Mouse (Mus musculus) CH12.LX (cell line): Measurements from ENCODE around the gene Mmel1. TPM values are rescaled to one million over a fixed set of nuclear protein-coding genes. Genes with fewer than 3 reads are reported as not detected.

Experiments used
- DNase-seq: peaks from one replicate; pipeline ENCODE4 v3.0.0-alpha.2; 2013; ENCODE audit errors: extremely low read depth
- H3K27ac ChIP-seq: 2 replicates; pipeline ENCODE4 v1.5.1; 2012; ENCODE audit warnings: low read depth, mild to moderate bottlenecking, control low read depth, moderate library complexity; ENCODE audit not compliant: insufficient read depth
- H3K27me3 ChIP-seq: replicated peaks from 2 replicates; pipeline ENCODE3; 2012; ENCODE audit warnings: inconsistent platforms
- H3K36me3 ChIP-seq, 2 experiments: replicated peaks in 1 of 2; 2 replicates each; pipeline versions ENCODE3 to v1.6.1; 2012; ENCODE audit warnings: inconsistent platforms in 1 of 2, low read length in 1 of 2, mild to moderate bottlenecking in 1 of 2, mixed read lengths in 1 of 2, moderate library complexity in 1 of 2; ENCODE audit not compliant: control insufficient read depth in 1 of 2, insufficient read depth in 1 of 2
- H3K4me1 ChIP-seq, 2 experiments: 2 replicates each; pipeline ENCODE4 v1.6.1; 2012; ENCODE audit warnings: inconsistent platforms in 1 of 2, moderate library complexity in 1 of 2; ENCODE audit not compliant: insufficient read depth in 2 of 2, control insufficient read depth in 1 of 2
- H3K4me2 ChIP-seq: 2 replicates; pipeline ENCODE4 v1.6.1; 2012; ENCODE audit warnings: low read depth, mild to moderate bottlenecking, control low read depth; ENCODE audit not compliant: poor library complexity, insufficient read depth, severe bottlenecking
- H3K4me3 ChIP-seq, 3 experiments: fragments of 150-350 bp in 1 of 3; sonication (generic) in 1 of 3; replicated peaks in 1 of 3; 2 replicates each; pipeline versions ENCODE3 to v1.5.1; 2011 to 2012; ENCODE audit warnings: low read depth in 2 of 3, low read length in 2 of 3, mild to moderate bottlenecking in 2 of 3, moderate library complexity in 2 of 3, control low read depth in 1 of 3, improper control_type of control experiment in 1 of 3, inconsistent platforms in 1 of 3, mixed read lengths in 1 of 3; ENCODE audit not compliant: poor library complexity in 1 of 3
- H3K79me2 ChIP-seq: replicated peaks from 2 replicates; pipeline ENCODE4 v1.6.1; 2012; ENCODE audit warnings: mild to moderate bottlenecking, moderate library complexity; ENCODE audit not compliant: control insufficient read depth, poor library complexity, insufficient read depth, severe bottlenecking; ENCODE audit errors: extremely low read depth
- H3K9ac ChIP-seq: 2 replicates; pipeline ENCODE4 v1.6.1; 2012; ENCODE audit warnings: low read depth, mild to moderate bottlenecking, control low read depth, moderate library complexity; ENCODE audit not compliant: insufficient read depth
- H3K9me3 ChIP-seq: replicated peaks from 2 replicates; pipeline ENCODE3; 2012; ENCODE audit warnings: low read length, inconsistent platforms, mixed read lengths
- BHLHE40 ChIP-seq: IDR thresholded peaks from 2 replicates; pipeline ENCODE4 v1.6.1; 2011; ENCODE audit warnings: mild to moderate bottlenecking, low read depth, low read length, improper control_type of control experiment
- CHD1 ChIP-seq: IDR thresholded peaks from 2 replicates; pipeline ENCODE4 v1.6.1; 2012; ENCODE audit warnings: low read depth, low read length, improper control_type of control experiment, inconsistent platforms
- CHD2 ChIP-seq: IDR thresholded peaks from 2 replicates; pipeline ENCODE4 v1.6.1; 2011; ENCODE audit warnings: low read length, improper control_type of control experiment
- CTCF ChIP-seq, 2 experiments: IDR thresholded peaks in 1 of 2; conservative IDR thresholded peaks in 1 of 2; 2 replicates each; pipeline ENCODE4 v1.5.1; 2011 to 2012; ENCODE audit warnings: low read depth in 2 of 2, low read length in 2 of 2, improper control_type of control experiment in 1 of 2, inconsistent platforms in 1 of 2, mild to moderate bottlenecking in 1 of 2, moderate library complexity in 1 of 2
- E2F4 ChIP-seq: IDR thresholded peaks from 2 replicates; pipeline ENCODE4 v1.6.1; 2011; ENCODE audit warnings: low read depth, low read length, improper control_type of control experiment; ENCODE audit not compliant: insufficient replicate concordance
- ELF1 ChIP-seq: IDR thresholded peaks from 2 replicates; pipeline ENCODE4 v1.6.1; 2014; ENCODE audit warnings: low read depth, mild to moderate bottlenecking, inconsistent platforms, low read length, improper control_type of control experiment
- EP300 ChIP-seq: IDR thresholded peaks from 2 replicates; pipeline ENCODE4 v1.6.1; 2011; ENCODE audit warnings: low read length, improper control_type of control experiment
- ETS1 ChIP-seq: conservative IDR thresholded peaks from 2 replicates; pipeline ENCODE4 v1.6.1; 2012; ENCODE audit warnings: low read depth, mild to moderate bottlenecking, inconsistent platforms, low read length, improper control_type of control experiment, moderate library complexity
- GABPA ChIP-seq: IDR thresholded peaks from 2 replicates; pipeline ENCODE4 v1.6.1; 2012; ENCODE audit warnings: low read depth, low read length, improper control_type of control experiment, inconsistent platforms; ENCODE audit not compliant: insufficient replicate concordance
- HCFC1 ChIP-seq: IDR thresholded peaks from 2 replicates; pipeline ENCODE4 v1.6.1; 2012; ENCODE audit warnings: low read depth, mild to moderate bottlenecking, inconsistent platforms, low read length, improper control_type of control experiment
- IRF4 ChIP-seq: IDR thresholded peaks from 2 replicates; pipeline ENCODE4 v1.6.1; 2014; ENCODE audit warnings: low read depth, mild to moderate bottlenecking, inconsistent platforms, low read length, improper control_type of control experiment
- JUN ChIP-seq: IDR thresholded peaks from 2 replicates; pipeline ENCODE4 v1.6.1; 2011; ENCODE audit warnings: low read depth, mild to moderate bottlenecking, low read length, improper control_type of control experiment, moderate library complexity; ENCODE audit not compliant: insufficient read depth
- JUND ChIP-seq: conservative IDR thresholded peaks from 2 replicates; pipeline ENCODE4 v1.6.1; 2011; ENCODE audit warnings: low read depth, low read length, improper control_type of control experiment
- KAT2A ChIP-seq: IDR thresholded peaks from 2 replicates; pipeline ENCODE4 v1.6.1; 2012; ENCODE audit warnings: low read length, improper control_type of control experiment, inconsistent platforms; ENCODE audit not compliant: insufficient replicate concordance
- MAFK ChIP-seq: IDR thresholded peaks from 2 replicates; pipeline ENCODE4 v1.6.1; 2011; ENCODE audit warnings: low read length, improper control_type of control experiment; ENCODE audit not compliant: insufficient replicate concordance
- MAX ChIP-seq: IDR thresholded peaks from 2 replicates; pipeline ENCODE4 v1.6.1; 2011; ENCODE audit warnings: low read length, improper control_type of control experiment
- MAZ ChIP-seq: IDR thresholded peaks from 2 replicates; pipeline ENCODE4 v1.6.1; 2012; ENCODE audit warnings: low read depth, mild to moderate bottlenecking, inconsistent platforms, low read length, improper control_type of control experiment, moderate library complexity
- MEF2A ChIP-seq: IDR thresholded peaks from 2 replicates; pipeline ENCODE4 v1.6.1; 2014; ENCODE audit warnings: low read depth, mild to moderate bottlenecking, inconsistent platforms, low read length, improper control_type of control experiment, borderline replicate concordance
- MXI1 ChIP-seq: IDR thresholded peaks from 2 replicates; pipeline ENCODE4 v1.6.1; 2011; ENCODE audit warnings: mild to moderate bottlenecking, low read depth, low read length, improper control_type of control experiment
- MYC ChIP-seq: IDR thresholded peaks from 2 replicates; pipeline ENCODE4 v1.6.1; 2011; ENCODE audit warnings: low read depth, mild to moderate bottlenecking, improper control_type of control experiment, low read length
- NELFE ChIP-seq: IDR thresholded peaks from 2 replicates; pipeline ENCODE4 v1.6.1; 2011; ENCODE audit warnings: low read depth, low read length, improper control_type of control experiment
- NRF1 ChIP-seq: IDR thresholded peaks from 2 replicates; pipeline ENCODE4 v1.6.1; 2014; ENCODE audit warnings: low read depth, mild to moderate bottlenecking, inconsistent platforms, low read length, improper control_type of control experiment, moderate library complexity
- PAX5 ChIP-seq: IDR thresholded peaks from 2 replicates; pipeline ENCODE4 v1.6.1; 2012; ENCODE audit warnings: low read length, inconsistent platforms, mixed read lengths
- POLR2A ChIP-seq: IDR thresholded peaks from 2 replicates; pipeline ENCODE4 v1.6.1; 2011; ENCODE audit warnings: low read depth, mild to moderate bottlenecking, improper control_type of control experiment, low read length
- POLR2AphosphoS2 ChIP-seq: IDR thresholded peaks from 2 replicates; pipeline ENCODE4 v1.6.1; 2011; ENCODE audit warnings: low read depth, low read length, improper control_type of control experiment
- RAD21 ChIP-seq: IDR thresholded peaks from 2 replicates; pipeline ENCODE4 v1.6.1; 2011; ENCODE audit warnings: low read depth, mild to moderate bottlenecking, low read length, improper control_type of control experiment, moderate library complexity
- RCOR1 ChIP-seq: conservative IDR thresholded peaks from 2 replicates; pipeline ENCODE4 v1.6.1; 2012; ENCODE audit warnings: low read depth, mild to moderate bottlenecking, inconsistent platforms, low read length, improper control_type of control experiment
- SIN3A ChIP-seq: IDR thresholded peaks from 2 replicates; pipeline ENCODE4 v1.6.1; 2012; ENCODE audit warnings: low read length, improper control_type of control experiment, inconsistent platforms
- SMC3 ChIP-seq: IDR thresholded peaks from 2 replicates; pipeline ENCODE4 v1.6.1; 2011; ENCODE audit warnings: low read depth, low read length, improper control_type of control experiment
- TBP ChIP-seq: conservative IDR thresholded peaks from 2 replicates; pipeline ENCODE4 v1.6.1; 2011; ENCODE audit warnings: low read depth, low read length, improper control_type of control experiment
- TCF12 ChIP-seq: IDR thresholded peaks from 2 replicates; pipeline ENCODE4 v1.6.1; 2014; ENCODE audit warnings: low read depth, mild to moderate bottlenecking, inconsistent platforms, low read length, improper control_type of control experiment
- UBTF ChIP-seq: IDR thresholded peaks from 2 replicates; pipeline ENCODE4 v1.6.1; 2012; ENCODE audit warnings: low read depth, mild to moderate bottlenecking, inconsistent platforms, low read length, improper control_type of control experiment, moderate library complexity
- USF1 ChIP-seq: IDR thresholded peaks from 2 replicates; pipeline ENCODE4 v1.6.1; 2014; ENCODE audit warnings: low read depth, mild to moderate bottlenecking, inconsistent platforms, low read length, improper control_type of control experiment
- USF2 ChIP-seq: conservative IDR thresholded peaks from 2 replicates; pipeline ENCODE4 v1.6.1; 2011; ENCODE audit warnings: low read depth, low read length, improper control_type of control experiment
- ZC3H11A ChIP-seq: IDR thresholded peaks from 2 replicates; pipeline ENCODE4 v1.6.1; 2012; ENCODE audit warnings: low read depth, mild to moderate bottlenecking, inconsistent platforms, low read length, improper control_type of control experiment
- ZKSCAN1 ChIP-seq: IDR thresholded peaks from 2 replicates; pipeline ENCODE4 v1.6.1; 2012; ENCODE audit warnings: low read depth, inconsistent platforms, low read length, improper control_type of control experiment, borderline replicate concordance
- ZMIZ1 ChIP-seq: IDR thresholded peaks from 2 replicates; pipeline ENCODE4 v1.6.1; 2012; ENCODE audit warnings: low read depth, mild to moderate bottlenecking, inconsistent platforms, low read length, improper control_type of control experiment
- ZNF384 ChIP-seq: IDR thresholded peaks from 2 replicates; pipeline ENCODE4 v1.6.1; 2012; ENCODE audit warnings: low read depth, low read length, improper control_type of control experiment, inconsistent platforms
- dilution Hi-C: fragments of 300-500 bp; cut with MboI; formaldehyde crosslinking; loops from 2 replicates; pipeline ENCODE4 v1.14.3; 2020; ENCODE audit warnings: low sequenced_read_pairs; ENCODE audit not compliant: extremely low pct_unique_long_range_greater_than_20kb, extremely low pct_ligation_motif_present
- in situ Hi-C: fragments of 300-500 bp; cut with MboI; formaldehyde crosslinking; loops from 3 replicates; pipeline ENCODE4 v1.14.3; 2019; ENCODE audit warnings: low sequenced_read_pairs, low pct_ligation_motif_present, low pct_unique_long_range_greater_than_20kb, mixed read lengths
- polyA plus RNA-seq: library from polyadenylated mRNA; unstranded; fragments of >175 nt; gene quantifications from 2 replicates; pipeline ENCODE4 v1.2.1, GENCODE M21; 2012; ENCODE audit warnings: low read depth; ENCODE audit not compliant: insufficient read length
- total RNA-seq, 2 experiments: library from RNA; depleted of rRNA; stranded (reverse); fragments of 300-350 nt in 1 of 2; fragments of >200 nt in 1 of 2; gene quantifications; 2 replicates each; pipeline ENCODE4 v1.2.3; 2012 to 2014

Gene Mmel1
- total and polyA plus RNA-seq, 3 experiments = 0.70 to 3.9 (median 2.0) TPM

DNA sequence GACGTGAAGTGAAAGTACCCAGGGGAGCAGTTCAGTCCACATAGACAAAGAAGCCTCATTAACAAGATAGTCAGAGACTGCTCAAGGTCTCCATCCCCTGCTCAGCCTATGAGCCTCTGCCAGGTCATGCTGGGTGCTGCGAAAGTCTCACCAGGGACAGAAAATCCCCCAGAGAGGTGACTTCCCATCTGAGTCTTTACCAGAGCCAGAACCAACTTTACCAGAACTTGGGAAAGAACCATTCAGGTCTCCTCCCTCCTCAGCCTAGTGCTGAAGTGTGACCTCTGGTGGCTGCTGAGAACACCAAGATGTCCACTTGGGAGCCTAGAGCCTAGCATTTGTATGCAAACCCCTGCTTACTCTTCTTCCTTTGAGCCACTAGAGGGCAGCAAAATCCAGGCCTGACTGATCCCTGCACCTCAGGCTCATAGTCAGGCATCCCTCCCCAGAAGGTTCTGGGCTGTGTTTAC is 74.8 kb downstream of the Mmel1 start:
- peaks cover 31 to 49% of the 10 kb centered on the region in 2 experiments for H3K4me1 ChIP-seq
- in situ Hi-C loops (loop anchor here (5.0 to 25.0 kb wide), 4 partner anchors 37 to 807 kb away; partner anchors contain the start of genes Trp73 and Wrap73), dilution Hi-C loops (no loop called here)
- H3K4me2 ChIP-seq = peak overlapping the region; percentile 47
- peak overlapping the region; percentile 8 to 36 (median 18) for H3K4me3 ChIP-seq
- TF ChIP-seq SIN3A = peak; percentile 72
- TF ChIP-seq CHD2 = peak; percentile 40; the same call in 1 of the 2 replicates
- TF ChIP-seq MEF2A = peak; percentile 89
- 0 out of 2 replicates have a peak, but pooled peaks have one; percentile 16 for TF ChIP-seq JUN
- peak; percentile 99 for TF ChIP-seq SMC3
- TF ChIP-seq MAZ = no peak
- no peak for TF ChIP-seq USF1
- no peak for TF ChIP-seq USF2
- no peak for TF ChIP-seq ZKSCAN1
- TF ChIP-seq ETS1 = peak; percentile 63
- TF ChIP-seq RAD21 = peak; percentile 97
- TF ChIP-seq KAT2A = 0 out of 2 replicates have a peak, but pooled peaks have one; percentile 35
- TF ChIP-seq ELF1 = 0 out of 2 replicates have a peak, but pooled peaks have one; percentile 39
- peak; percentile 86 for TF ChIP-seq ZC3H11A
- TF ChIP-seq RCOR1 = no peak
- 0 out of 2 replicates have a peak, but pooled peaks have one; percentile 15 for TF ChIP-seq CHD1
- TF ChIP-seq MYC = no peak; the same call in 1 of the 2 replicates
- TF ChIP-seq POLR2AphosphoS2 = no peak
- TF ChIP-seq EP300 = peak; percentile 69
- TF ChIP-seq NRF1 = peak; percentile 37; the same call in 1 of the 2 replicates
- TF ChIP-seq BHLHE40 = peak; percentile 52; the same call in 1 of the 2 replicates
- TF ChIP-seq JUND = peak; percentile 54
- TF ChIP-seq MXI1 = no peak; the same call in none of the 2 replicates
- TF ChIP-seq CTCF (conservative IDR thresholded peaks at IDR 0.05 in 1 of 2, IDR thresholded peaks at IDR 0.05 in 1 of 2; ENCODE audit: low read depth in 2 of 2, low read length in 2 of 2) = peak; percentile 92 to 99
- peak; percentile 49; the same call in 1 of the 2 replicates for TF ChIP-seq POLR2A
- TF ChIP-seq HCFC1 = peak; percentile 30
- TF ChIP-seq ZMIZ1 = no peak
- TF ChIP-seq TBP = peak; percentile 83
- TF ChIP-seq MAX = no peak
- no peak; the same call in 1 of the 2 replicates for TF ChIP-seq E2F4
- peak; percentile 57; the same call in 1 of the 2 replicates for TF ChIP-seq NELFE
- no peak; the same call in 1 of the 2 replicates for TF ChIP-seq MAFK
- peak; percentile 62; the same call in 1 of the 2 replicates for TF ChIP-seq TCF12
- no peak for TF ChIP-seq UBTF
- no peak for TF ChIP-seq GABPA
- no peak for TF ChIP-seq ZNF384
- peak; percentile 82; the same call in 1 of the 2 replicates for TF ChIP-seq IRF4
- TF ChIP-seq PAX5 = no peak
- peaks cover 7% of the 10 kb centered on the region for H3K9me3 ChIP-seq
- no peaks in the 10 kb centered on the region for H3K36me3 ChIP-seq
- DNase-seq = peak; percentile 97
- peak overlapping the region; percentile 95 for H3K27ac ChIP-seq
- H3K27me3 ChIP-seq = peaks cover 4% of the 10 kb centered on the region
- H3K9ac ChIP-seq = no peak overlapping the region
- no peaks in the 10 kb centered on the region for H3K79me2 ChIP-seq
